Mouse (Mus musculus): ENCODE results near the gene Plekhd1. TPM values are rescaled to one million over a fixed set of nuclear protein-coding genes. Genes with fewer than 3 reads are reported as not detected.

Plekhd1 gene
- polyA plus RNA-seq, 2 experiments = 0.14 to 0.19 TPM

DNA sequence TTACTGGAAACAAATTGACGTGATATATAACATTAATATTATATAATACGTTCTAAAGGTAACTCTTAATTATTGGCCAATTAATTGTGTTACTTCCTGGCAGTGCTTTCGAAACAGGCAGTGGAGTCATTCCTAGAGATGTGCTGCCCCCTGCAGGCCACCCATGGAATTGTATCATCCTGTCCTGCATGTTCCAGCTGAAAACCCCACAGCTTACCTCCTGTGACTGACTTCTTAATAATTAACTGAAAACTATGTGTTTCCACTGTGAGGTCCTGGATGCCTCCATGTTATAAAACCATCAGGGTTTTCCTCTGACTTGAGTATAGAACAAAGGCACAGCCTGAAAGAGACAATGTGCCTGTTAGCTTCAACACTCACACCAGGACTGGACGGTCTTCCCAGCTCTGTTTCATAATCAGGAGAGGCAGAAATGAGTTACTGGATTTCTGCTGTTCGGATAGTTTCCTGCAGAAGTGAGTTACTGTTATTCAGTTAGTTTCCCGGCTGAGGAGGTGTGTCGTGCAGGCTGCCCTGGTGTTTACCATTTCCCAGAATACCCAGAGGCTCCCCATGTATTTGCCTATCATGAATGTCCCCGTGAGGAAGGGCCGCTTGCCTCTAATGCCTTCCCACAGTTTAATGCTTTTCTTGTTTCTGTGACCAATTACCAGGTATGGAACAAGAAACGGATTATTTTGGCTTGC, 32.6 kb downstream of the Plekhd1 start:
- DNase-seq (ENCODE audit: low read depth in 3 of 3, low spot score in 3 of 3) (peak; percentile 31 to 55 (median 49)), ATAC-seq (ENCODE audit: insufficient read depth) (peak; percentile 45; the same call in 1 of the 2 replicates)
- no peak overlapping the region for H3K27ac ChIP-seq
- H3K27me3 ChIP-seq (ENCODE audit: control insufficient read depth, insufficient read depth, low read length) = no peaks in the 10 kb centered on the region; the same call in 1 of the 2 replicates
- H3K4me2 ChIP-seq (ENCODE audit: low read depth) = peak overlapping the region; percentile 20; the same call in 1 of the 2 replicates
- 21% methylated on average over 10 of the region's 10 CpGs for WGBS (ENCODE audit: insufficient replicate concordance)
- no peak for TF ChIP-seq EP300 (IDR thresholded peaks at IDR 0.05; ENCODE audit: low read depth)
- peak; percentile 93 for TF ChIP-seq CTCF (IDR thresholded peaks at IDR 0.05; ENCODE audit: low read depth)
- no peaks in the 10 kb centered on the region for H3K36me3 ChIP-seq (replicated peaks; ENCODE audit: control insufficient read depth, insufficient read depth, low read depth)
- peaks cover 3 to 10% of the 10 kb centered on the region in 2 experiments; a peak in 2 of 4 replicates for H3K4me1 ChIP-seq (replicated peaks; ENCODE audit: control insufficient read depth in 2 of 2, insufficient read depth in 2 of 2, low read length in 1 of 2)
- H3K9me3 ChIP-seq (ENCODE audit: control insufficient read depth, low read length) = no peaks in the 10 kb centered on the region
- H3K9ac ChIP-seq (replicated peaks) = no peak overlapping the region
- no peak overlapping the region for H3K4me3 ChIP-seq (ENCODE audit: insufficient read depth in 1 of 2, low read depth in 2 of 2, low read length in 2 of 2)

GRCm38 (mm10) chr12:80728207-80728606, 35.8 kb downstream of the Plekhd1 start:
- Histone ChIP-seq H3K36me3 (replicated peaks; ENCODE audit: control insufficient read depth, insufficient read depth, low read depth) (no peaks in the 10 kb centered on the region), H3K4me1 (replicated peaks; ENCODE audit: control insufficient read depth in 2 of 2, insufficient read depth in 2 of 2, low read length in 1 of 2) (peaks cover 3 to 10% of the 10 kb centered on the region in 2 experiments; a peak in 2 of 4 replicates), H3K4me2 (ENCODE audit: low read depth) (no peak overlapping the region), H3K27ac (no peak overlapping the region), H3K9me3 (ENCODE audit: control insufficient read depth, low read length) (no peaks in the 10 kb centered on the region), H3K9ac (replicated peaks) (no peak overlapping the region), H3K27me3 (ENCODE audit: control insufficient read depth, insufficient read depth, low read length) (no peaks in the 10 kb centered on the region; the same call in 1 of the 2 replicates), H3K4me3 (ENCODE audit: insufficient read depth in 1 of 2, low read depth in 2 of 2, low read length in 2 of 2) (no peak overlapping the region)
- no peak for ATAC-seq (ENCODE audit: insufficient read depth)
- no peak for TF ChIP-seq EP300 (IDR thresholded peaks at IDR 0.05; ENCODE audit: low read depth)
- TF ChIP-seq CTCF (IDR thresholded peaks at IDR 0.05; ENCODE audit: low read depth) = no peak
- 4% methylated on average over 1 of the region's 1 CpGs for WGBS (ENCODE audit: insufficient replicate concordance)
- no peak for DNase-seq (ENCODE audit: low read depth in 3 of 3, low spot score in 3 of 3)

- no peak overlapping the region for H3K9ac ChIP-seq (replicated peaks)
- no peak for ATAC-seq (ENCODE audit: insufficient read depth)
- 44% methylated on average over 2 of the region's 2 CpGs for WGBS (ENCODE audit: insufficient replicate concordance)
- H3K36me3 ChIP-seq (replicated peaks; ENCODE audit: control insufficient read depth, insufficient read depth, low read depth) = no peaks in the 10 kb centered on the region
- H3K4me2 ChIP-seq (ENCODE audit: low read depth) = no peak overlapping the region
- H3K27ac ChIP-seq = no peak overlapping the region
- H3K4me1 ChIP-seq (replicated peaks; ENCODE audit: control insufficient read depth in 2 of 2, insufficient read depth in 2 of 2, low read length in 1 of 2) = peaks cover 3 to 4% of the 10 kb centered on the region in 2 experiments; a peak in 1 of 4 replicates
- no peaks in the 10 kb centered on the region for H3K9me3 ChIP-seq (ENCODE audit: control insufficient read depth, low read length)
- TF ChIP-seq EP300 (IDR thresholded peaks at IDR 0.05; ENCODE audit: low read depth) = no peak
- TF ChIP-seq CTCF (IDR thresholded peaks at IDR 0.05; ENCODE audit: low read depth) = peak; percentile 51
- H3K4me3 ChIP-seq (ENCODE audit: insufficient read depth in 1 of 2, low read depth in 2 of 2, low read length in 2 of 2) = no peak overlapping the region
- no peak for DNase-seq (ENCODE audit: low read depth in 3 of 3, low spot score in 3 of 3)
- H3K27me3 ChIP-seq (ENCODE audit: control insufficient read depth, insufficient read depth, low read length) = no peaks in the 10 kb centered on the region; the same call in 1 of the 2 replicates
Measured at GRCm38 (mm10) chr12:80728814-80729213, 36.4 kb downstream of the Plekhd1 start.

GRCm38 (mm10) chr12:80729758-80730530, 37.6 kb downstream of the Plekhd1 start:
- no peak overlapping the region for H3K9ac ChIP-seq (replicated peaks)
- WGBS (ENCODE audit: insufficient replicate concordance) = 65% methylated on average over 12 of the region's 12 CpGs
- H3K36me3 ChIP-seq (replicated peaks; ENCODE audit: control insufficient read depth, insufficient read depth, low read depth) = no peaks in the 10 kb centered on the region
- H3K27me3 ChIP-seq (ENCODE audit: control insufficient read depth, insufficient read depth, low read length) = no peaks in the 10 kb centered on the region; the same call in 1 of the 2 replicates
- H3K4me1 ChIP-seq (replicated peaks; ENCODE audit: control insufficient read depth in 2 of 2, insufficient read depth in 2 of 2, low read length in 1 of 2) = peaks cover 3% of the 10 kb centered on the region in 2 experiments; a peak in 1 of 4 replicates
- no peaks in the 10 kb centered on the region for H3K9me3 ChIP-seq (ENCODE audit: control insufficient read depth, low read length)
- H3K4me2 ChIP-seq (ENCODE audit: low read depth) = no peak overlapping the region
- TF ChIP-seq EP300 (IDR thresholded peaks at IDR 0.05; ENCODE audit: low read depth) (no peak), CTCF (IDR thresholded peaks at IDR 0.05; ENCODE audit: low read depth) (no peak)
- DNase-seq (ENCODE audit: low read depth in 3 of 3, low spot score in 3 of 3) = no peak
- no peak for ATAC-seq (ENCODE audit: insufficient read depth)
- H3K4me3 ChIP-seq (ENCODE audit: insufficient read depth in 1 of 2, low read depth in 2 of 2, low read length in 2 of 2) = no peak overlapping the region
- no peak overlapping the region for H3K27ac ChIP-seq

GRCm38 (mm10) chr12:80730567-80730966, 38.2 kb downstream of the Plekhd1 start:
- no peak overlapping the region for H3K9ac ChIP-seq (replicated peaks)
- H3K9me3 ChIP-seq (ENCODE audit: control insufficient read depth, low read length) = no peaks in the 10 kb centered on the region
- peaks cover 0 to 3% of the 10 kb centered on the region in 2 experiments; a peak in 1 of 4 replicates for H3K4me1 ChIP-seq (replicated peaks; ENCODE audit: control insufficient read depth in 2 of 2, insufficient read depth in 2 of 2, low read length in 1 of 2)
- H3K27ac ChIP-seq = no peak overlapping the region
- no peak for TF ChIP-seq EP300 (IDR thresholded peaks at IDR 0.05; ENCODE audit: low read depth)
- TF ChIP-seq CTCF (IDR thresholded peaks at IDR 0.05; ENCODE audit: low read depth) = peak; percentile 66
- 12% methylated on average over 9 of the region's 9 CpGs for WGBS (ENCODE audit: insufficient replicate concordance)
- ATAC-seq (ENCODE audit: insufficient read depth) = no peak
- no peak for DNase-seq (ENCODE audit: low read depth in 3 of 3, low spot score in 3 of 3)
- no peaks in the 10 kb centered on the region for H3K36me3 ChIP-seq (replicated peaks; ENCODE audit: control insufficient read depth, insufficient read depth, low read depth)
- H3K4me2 ChIP-seq (ENCODE audit: low read depth) = no peak overlapping the region
- no peaks in the 10 kb centered on the region; the same call in 1 of the 2 replicates for H3K27me3 ChIP-seq (ENCODE audit: control insufficient read depth, insufficient read depth, low read length)
- H3K4me3 ChIP-seq (ENCODE audit: insufficient read depth in 1 of 2, low read depth in 2 of 2, low read length in 2 of 2) = no peak overlapping the region

Data from liver, embryonic 14.5 days (tissue).